13 mouse cellular contexts compared by ENCODE assay signal in the genomic region with DNA sequence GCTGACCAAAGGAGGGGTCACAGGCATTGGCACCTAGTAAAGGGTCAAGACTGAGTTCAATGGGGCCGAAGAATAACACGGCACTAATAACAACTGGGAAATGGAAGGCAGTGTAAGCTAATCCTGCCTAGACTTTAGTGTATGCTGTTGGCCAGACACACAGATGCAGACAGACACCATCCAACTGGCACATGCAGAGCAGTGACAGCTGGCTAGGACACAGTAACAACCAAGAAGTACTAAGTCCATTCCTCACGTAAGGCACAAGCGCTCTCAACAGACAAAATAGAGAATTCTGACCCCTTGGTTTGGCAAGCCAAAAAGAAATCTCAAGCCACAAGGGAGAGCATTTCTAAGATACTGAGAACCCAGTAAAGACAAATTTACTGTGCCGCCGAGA. TPM values are rescaled to one million over a fixed set of nuclear protein-coding genes. Genes with fewer than 3 reads are reported as not detected.
DNase-seq lines count a peak whose midpoint lies in the region; ATAC-seq and TF ChIP-seq lines count a peak whose summit lies in the region.
"Had no signal": no experiment of that assay in that cellular context is flagged by ENCODE, and none has a peak within 500 bp of the region (broad histone marks: within the 10 kb centered on the region; RNA-seq: fewer than 3 reads in every experiment).

No protein-coding gene starts in this region.

- H3K36me3 ChIP-seq in heart, embryonic 10.5 days = no peaks in the 10 kb centered on the region
- H3K36me3 ChIP-seq in intestine, embryonic 14.5 days (ENCODE audit: control insufficient read depth, insufficient read depth, low read length) = no peaks in the 10 kb centered on the region
- no peaks in the 10 kb centered on the region for H3K36me3 ChIP-seq in intestine, embryonic 15.5 days
- peaks cover 5 to 39% of the 10 kb centered on the region in 2 experiments for H3K36me3 ChIP-seq in MEL (ENCODE audit: control insufficient read depth in 1 of 2, insufficient read depth in 2 of 2, low read length in 2 of 2)
- H3K36me3 ChIP-seq in liver, embryonic 13.5 days = 0 out of 2 replicates have a peak, but pooled peaks cover 4% of the 10 kb centered on the region
- H3K36me3 ChIP-seq: forebrain, embryonic 12.5 days had no signal

- intact Hi-C loops in heart, postnatal 25 days (cut with DNase I) = loop anchor here (2.0 to 10.0 kb wide), 3 partner anchors 14 to 490 kb away; no protein-coding TSS in a partner anchor

- DNase-seq in heart, embryonic 10.5 days (ENCODE audit: low spot score) = no peak
- no peak for DNase-seq in heart, postnatal 25 days (ENCODE audit: low spot score)
- no peak for DNase-seq in intestine, embryonic 14.5 days (ENCODE audit: low spot score)
- DNase-seq in MEL (ENCODE audit: low read depth, low spot score) = peak; percentile 51
- DNase-seq in liver, embryonic 13.5 days = no peak
- DNase-seq in layer of hippocampus, adult 2 months (ENCODE audit: low spot score in 2 of 2) = no peak
- DNase-seq: adrenal gland, postnatal 25 days; layer of hippocampus, adult 9-11 months; lung, embryonic 14.5 days; right cerebral cortex, postnatal 14 days had no signal

- H3K4me3 ChIP-seq in heart, embryonic 10.5 days = no peak overlapping the region
- no peak overlapping the region for H3K4me3 ChIP-seq in intestine, embryonic 14.5 days (ENCODE audit: low read depth, low read length)
- H3K4me3 ChIP-seq in intestine, embryonic 15.5 days (replicated peaks) = no peak overlapping the region
- peak overlapping the region; percentile 8 to 19; a peak in 3 of 4 replicates for H3K4me3 ChIP-seq in MEL (ENCODE audit: control insufficient read depth in 1 of 2, insufficient read depth in 1 of 2, low read depth in 2 of 2, low read length in 2 of 2)
- H3K4me3 ChIP-seq in liver, embryonic 13.5 days (replicated peaks) = peak overlapping the region; percentile 100
- no peak overlapping the region for H3K4me3 ChIP-seq in layer of hippocampus, adult 2 months
- H3K4me3 ChIP-seq: forebrain, embryonic 12.5 days had no signal

- peaks cover 57% of the 10 kb centered on the region for H3K79me2 ChIP-seq in MEL (ENCODE audit: control insufficient read depth, insufficient read depth, low read length, poor library complexity)

- WGBS in heart, embryonic 10.5 days = 57% methylated on average over 6 of the region's 6 CpGs
- 61% methylated on average over 6 of the region's 6 CpGs for WGBS in intestine, embryonic 14.5 days
- WGBS in intestine, embryonic 15.5 days = 66% methylated on average over 6 of the region's 6 CpGs
- 47% methylated on average over 6 of the region's 6 CpGs for WGBS in liver, embryonic 13.5 days (ENCODE audit: insufficient replicate concordance)

- H3K27ac ChIP-seq in heart, embryonic 10.5 days = peak overlapping the region; percentile 37; the same call in 1 of the 2 replicates
- no peak overlapping the region for H3K27ac ChIP-seq in intestine, embryonic 14.5 days (ENCODE audit: low read depth)
- H3K27ac ChIP-seq in intestine, embryonic 15.5 days = no peak overlapping the region
- H3K27ac ChIP-seq in MEL (ENCODE audit: control insufficient read depth, low read depth, low read length) = peak overlapping the region; percentile 43
- peak overlapping the region; percentile 89 for H3K27ac ChIP-seq in liver, embryonic 13.5 days
- no peak overlapping the region for H3K27ac ChIP-seq in layer of hippocampus, adult 2 months
- H3K27ac ChIP-seq: forebrain, embryonic 12.5 days; kidney, postnatal 0 days had no signal

- H3K27me3 ChIP-seq in heart, embryonic 10.5 days (ENCODE audit: insufficient read depth, poor library complexity, severe bottlenecking) = no peaks in the 10 kb centered on the region
- H3K27me3 ChIP-seq in intestine, embryonic 14.5 days (replicated peaks; ENCODE audit: control insufficient read depth, insufficient read depth, low read length) = no peaks in the 10 kb centered on the region
- no peaks in the 10 kb centered on the region for H3K27me3 ChIP-seq in intestine, embryonic 15.5 days (replicated peaks)
- no peaks in the 10 kb centered on the region for H3K27me3 ChIP-seq in MEL (ENCODE audit: control insufficient read depth in 1 of 2, insufficient read depth in 2 of 2, low read length in 2 of 2)
- no peaks in the 10 kb centered on the region for H3K27me3 ChIP-seq in liver, embryonic 13.5 days
- H3K27me3 ChIP-seq: forebrain, embryonic 12.5 days had no signal

- no peak overlapping the region for H3K9ac ChIP-seq in intestine, embryonic 14.5 days (ENCODE audit: low read length)
- no peak overlapping the region for H3K9ac ChIP-seq in intestine, embryonic 15.5 days
- H3K9ac ChIP-seq in MEL (ENCODE audit: control insufficient read depth, low read depth, low read length, poor library complexity, severe bottlenecking) = peak overlapping the region; percentile 35
- H3K9ac ChIP-seq in liver, embryonic 13.5 days = peak overlapping the region; percentile 100
- H3K9ac ChIP-seq: forebrain, embryonic 12.5 days; lung, embryonic 14.5 days had no signal

- H3K4me2 ChIP-seq in intestine, embryonic 14.5 days (ENCODE audit: low read length) = peak overlapping the region; percentile 2; the same call in 1 of the 2 replicates
- no peak overlapping the region for H3K4me2 ChIP-seq in intestine, embryonic 15.5 days (replicated peaks)
- peak overlapping the region; percentile 82 for H3K4me2 ChIP-seq in liver, embryonic 13.5 days
- H3K4me2 ChIP-seq: forebrain, embryonic 12.5 days; lung, embryonic 14.5 days had no signal

- no peak for TF ChIP-seq CTCF in MEL (IDR thresholded peaks at IDR 0.05 in 2 of 3, conservative IDR thresholded peaks at IDR 0.05 in 1 of 3; ENCODE audit: control insufficient read depth in 1 of 3, insufficient read depth in 1 of 3, low read depth in 2 of 3, low read length in 3 of 3, poor library complexity in 1 of 3, severe bottlenecking in 1 of 3)
- no peak for TF ChIP-seq CTCF in layer of hippocampus, adult 2 months (conservative IDR thresholded peaks at IDR 0.05)

- no peak for ATAC-seq in intestine, embryonic 14.5 days (replicated peaks; ENCODE audit: low FRiP score, low TSS enrichment, low read depth)
- no peak for ATAC-seq in intestine, embryonic 15.5 days
- ATAC-seq in liver, embryonic 13.5 days (ENCODE audit: low read depth) = no peak

- peaks cover 22% of the 10 kb centered on the region for H3K4me1 ChIP-seq in heart, embryonic 10.5 days
- H3K4me1 ChIP-seq in intestine, embryonic 14.5 days (replicated peaks; ENCODE audit: control insufficient read depth, insufficient read depth, low read length) = peaks cover 21% of the 10 kb centered on the region
- H3K4me1 ChIP-seq in intestine, embryonic 15.5 days (replicated peaks) = peaks cover 11% of the 10 kb centered on the region; the same call in 1 of the 2 replicates
- H3K4me1 ChIP-seq in MEL (ENCODE audit: control insufficient read depth in 1 of 2, insufficient read depth in 2 of 2, low read length in 2 of 2) = peaks cover 27 to 32% of the 10 kb centered on the region in 2 experiments
- H3K4me1 ChIP-seq in liver, embryonic 13.5 days (replicated peaks) = peaks cover 77% of the 10 kb centered on the region

- no peak for TF ChIP-seq RAD21 in MEL (IDR thresholded peaks at IDR 0.05; ENCODE audit: low read depth, low read length)

- TF ChIP-seq EP300 in MEL (IDR thresholded peaks at IDR 0.05; ENCODE audit: low read depth in 1 of 2, low read length in 2 of 2) = no peak

- H3K9me3 ChIP-seq in heart, embryonic 10.5 days = no peaks in the 10 kb centered on the region
- no peaks in the 10 kb centered on the region for H3K9me3 ChIP-seq in intestine, embryonic 14.5 days (ENCODE audit: control insufficient read depth, low read length)
- H3K9me3 ChIP-seq in intestine, embryonic 15.5 days = no peaks in the 10 kb centered on the region
- no peaks in the 10 kb centered on the region for H3K9me3 ChIP-seq in MEL (replicated peaks; ENCODE audit: insufficient read depth, low read length)
- no peaks in the 10 kb centered on the region for H3K9me3 ChIP-seq in liver, embryonic 13.5 days (replicated peaks)
- H3K9me3 ChIP-seq: forebrain, embryonic 12.5 days had no signal

- no peak for TF ChIP-seq POLR2A in MEL (IDR thresholded peaks at IDR 0.05; ENCODE audit: control insufficient read depth in 1 of 2, insufficient read depth in 1 of 2, low read depth in 1 of 2, low read length in 2 of 2, poor library complexity in 1 of 2)

TF ChIP-seq in MEL, 35 proteins besides CTCF, POLR2A, EP300 and RAD21:
- 0 out of 2 replicates have a peak, but pooled peaks have one; percentile 19 for TF ChIP-seq TBP (IDR thresholded peaks at IDR 0.05; ENCODE audit: low read depth, low read length)
- no peak for TF ChIP-seq KAT2A (conservative IDR thresholded peaks at IDR 0.05; ENCODE audit: low read depth, low read length)

RNA-seq across cellular contexts. Expression of gene Tmem131, which starts 8.7 kb away (rescaled TPM):
- 9.2 and 12.1 TPM in 2 replicates for polyA plus RNA-seq in heart, embryonic 10.5 days (2016; fragmentation: Nextera tagmentation; extraction: Ambion mirVana)
- 10 to 100 TPM; 30.7 to 33.5 TPM for total RNA-seq in heart, postnatal 25 days (2021)
- polyA plus RNA-seq in intestine, embryonic 14.5 days (2014; fragmentation: Nextera tagmentation; extraction: Ambion mirVana) = 28.2 and 28.6 TPM in 2 replicates
- 13.3 and 13.7 TPM in 2 replicates for polyA plus RNA-seq in intestine, embryonic 15.5 days (2015; fragmentation: Nextera tagmentation; extraction: Ambion mirVana)
- 11.4 and 12.7 TPM in 2 replicates for total RNA-seq in MEL (2012; rRNA removed)
- 100 to 1,000 TPM in 1 of 2 experiments, 10 to 100 TPM in 1; 48.8 to 196 TPM for polyA plus RNA-seq in MEL (2012; ENCODE audit: insufficient read depth in 1 of 2, insufficient read length in 2 of 2, low read depth in 1 of 2, low replicate concordance in 2 of 2, missing spikeins in 1 of 2)
- 6.5 and 8.7 TPM in 2 replicates for polyA plus RNA-seq in liver, embryonic 13.5 days (2015; fragmentation: Nextera tagmentation; extraction: Ambion mirVana)
- total RNA-seq in layer of hippocampus, adult 2 months (2021) = 10 to 100 TPM; 58.1 to 62.1 TPM

Comparison
In these comparisons a context has a peak if more than half of its experiments do, and no peak if none do; other contexts are left out.
1. H3K27ac ChIP-seq: peak in heart, embryonic 10.5 days (single experiment), MEL (single experiment) and liver, embryonic 13.5 days (single experiment); none in intestine, embryonic 14.5 days (single experiment), intestine, embryonic 15.5 days (single experiment) and layer of hippocampus, adult 2 months (single experiment).
2. H3K4me3 ChIP-seq: peak in MEL (2 of 2) and liver, embryonic 13.5 days (single experiment); none in heart, embryonic 10.5 days (single experiment), intestine, embryonic 14.5 days (single experiment), intestine, embryonic 15.5 days (single experiment) and layer of hippocampus, adult 2 months (single experiment).
3. H3K9ac ChIP-seq: peak in MEL (single experiment) and liver, embryonic 13.5 days (single experiment); none in intestine, embryonic 14.5 days (single experiment) and intestine, embryonic 15.5 days (single experiment).